Mouse (Mus musculus): Measurements from ENCODE around the gene Usp12. TPM values are rescaled to one million over a fixed set of nuclear protein-coding genes. Genes with fewer than 3 reads are reported as not detected.

Usp12 gene
- polyA plus RNA-seq, 1 experiment from 2014 or later, result 14.0 TPM

GRCm38 (mm10) chr5:146691745-146692144 is 103.1 kb downstream of the Usp12 start:
- H3K27ac ChIP-seq (replicated peaks; ENCODE audit: low read depth, low read length), result no peak overlapping the region
- no peaks in the 10 kb centered on the region for H3K4me1 ChIP-seq (ENCODE audit: control insufficient read depth, insufficient read depth, low read length)

GRCm38 (mm10) chr5:146687541-146688313 is 107.1 kb downstream of the Usp12 start:
- no peaks in the 10 kb centered on the region for H3K4me1 ChIP-seq (ENCODE audit: control insufficient read depth, insufficient read depth, low read length)
- no peaks in the 10 kb centered on the region for H3K9me3 ChIP-seq (ENCODE audit: control insufficient read depth, low read length)
- WGBS, result 51% methylated on average over 17 of the region's 17 CpGs
- no peak overlapping the region for H3K9ac ChIP-seq (ENCODE audit: low read depth, low read length)
- no peak overlapping the region for H3K4me2 ChIP-seq (ENCODE audit: low read depth, low read length)
- no peak overlapping the region for H3K4me3 ChIP-seq (ENCODE audit: low read depth, low read length)
- H3K27ac ChIP-seq (replicated peaks; ENCODE audit: low read depth, low read length), result no peak overlapping the region
- no peak for DNase-seq (ENCODE audit: low spot score)
- H3K36me3 ChIP-seq (ENCODE audit: control insufficient read depth, insufficient read depth, low read length), result no peaks in the 10 kb centered on the region
- H3K27me3 ChIP-seq (replicated peaks; ENCODE audit: control insufficient read depth, insufficient read depth, low read length), result no peaks in the 10 kb centered on the region
- no peak for ATAC-seq (ENCODE audit: low read depth)

More at GRCm38 (mm10) chr5:146691745-146692144, 103.1 kb downstream of the Usp12 start:
- Histone ChIP-seq H3K36me3 (ENCODE audit: control insufficient read depth, insufficient read depth, low read length) (no peaks in the 10 kb centered on the region), H3K9ac (ENCODE audit: low read depth, low read length) (no peak overlapping the region), H3K27me3 (replicated peaks; ENCODE audit: control insufficient read depth, insufficient read depth, low read length) (no peaks in the 10 kb centered on the region), H3K4me3 (ENCODE audit: low read depth, low read length) (no peak overlapping the region), H3K9me3 (ENCODE audit: control insufficient read depth, low read length) (no peaks in the 10 kb centered on the region), H3K4me2 (ENCODE audit: low read depth, low read length) (no peak overlapping the region)
- ATAC-seq (ENCODE audit: low read depth) (no peak), DNase-seq (ENCODE audit: low spot score) (no peak)
- 75% methylated on average over 8 of the region's 8 CpGs for WGBS

GRCm38 (mm10) chr5:146686954-146687353 is 107.9 kb downstream of the Usp12 start:
- H3K9me3 ChIP-seq (ENCODE audit: control insufficient read depth, low read length), result no peaks in the 10 kb centered on the region
- H3K4me3 ChIP-seq (ENCODE audit: low read depth, low read length), result no peak overlapping the region
- H3K4me1 ChIP-seq (ENCODE audit: control insufficient read depth, insufficient read depth, low read length), result no peaks in the 10 kb centered on the region
- ATAC-seq (ENCODE audit: low read depth) (no peak), DNase-seq (ENCODE audit: low spot score) (no peak)
- no peak overlapping the region for H3K9ac ChIP-seq (ENCODE audit: low read depth, low read length)
- H3K27me3 ChIP-seq (replicated peaks; ENCODE audit: control insufficient read depth, insufficient read depth, low read length), result no peaks in the 10 kb centered on the region
- no peak overlapping the region for H3K27ac ChIP-seq (replicated peaks; ENCODE audit: low read depth, low read length)
- WGBS, result 81% methylated on average over 12 of the region's 12 CpGs
- H3K36me3 ChIP-seq (ENCODE audit: control insufficient read depth, insufficient read depth, low read length), result no peaks in the 10 kb centered on the region
- no peak overlapping the region for H3K4me2 ChIP-seq (ENCODE audit: low read depth, low read length)

Other genes starting within 250 kb of the Usp12 start
- gene Gm3415, start 238.9 kb downstream of the Usp12 start, polyA plus RNA-seq (2014; fragmentation: Nextera tagmentation; extraction: Ambion mirVana), result not detected in 2 replicates
- gene Gpr12, start 209.8 kb downstream of the Usp12 start, polyA plus RNA-seq (2014; fragmentation: Nextera tagmentation; extraction: Ambion mirVana), result 0.26 TPM in 1 of 2 replicates, not detected in the other
- gene Rpl21, start 37.9 kb upstream of the Usp12 start, polyA plus RNA-seq (2014; fragmentation: Nextera tagmentation; extraction: Ambion mirVana), result 666 and 723 TPM in 2 replicates
- 8.5 and 9.5 TPM in 2 replicates for gene Rasl11a, start 50.1 kb upstream of the Usp12 start, polyA plus RNA-seq (2014; fragmentation: Nextera tagmentation; extraction: Ambion mirVana)
- gene Gtf3a, start 153.7 kb upstream of the Usp12 start, polyA plus RNA-seq (2014; fragmentation: Nextera tagmentation; extraction: Ambion mirVana), result 86.0 and 95.2 TPM in 2 replicates
- 19.5 and 26.1 TPM in 2 replicates for gene Mtif3, start 168.8 kb upstream of the Usp12 start, polyA plus RNA-seq (2014; fragmentation: Nextera tagmentation; extraction: Ambion mirVana)